Mouse (Mus musculus): ENCODE data around the gene Tiam1. TPM values are rescaled to one million over a fixed set of nuclear protein-coding genes. Genes with fewer than 3 reads are reported as not detected.

Gene Tiam1
- polyA plus RNA-seq, 1 experiment, result 19.3 TPM

DNA sequence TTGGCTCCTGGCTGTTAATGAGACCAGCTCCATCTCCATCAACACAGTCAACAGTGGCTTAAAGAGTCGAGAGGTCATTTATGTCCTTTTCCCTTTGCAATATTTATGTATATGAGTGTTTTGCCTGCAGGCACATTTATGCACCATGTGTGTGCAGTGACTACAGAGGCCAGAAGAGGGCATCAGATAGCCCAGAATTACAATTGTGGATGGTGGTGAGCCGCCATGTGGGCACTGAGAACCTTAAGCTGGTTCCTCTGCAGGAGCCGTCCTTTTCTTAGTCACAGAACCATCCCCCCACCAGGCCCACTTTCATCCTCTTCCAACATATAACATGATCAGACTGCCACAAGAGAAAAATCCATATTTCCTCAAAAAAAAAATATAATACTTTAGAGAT, 295.4 kb downstream of the Tiam1 start:
- DNase-seq (ENCODE audit: low read depth), result no peak
- TF ChIP-seq CTCF (IDR thresholded peaks at IDR 0.05; ENCODE audit: borderline replicate concordance, extremely low read depth, insufficient read depth, insufficient read length) (0 out of 2 replicates have a peak, but pooled peaks have one; percentile 1), POLR2A (IDR thresholded peaks at IDR 0.05; ENCODE audit: borderline replicate concordance, extremely low read depth, insufficient read depth, insufficient read length, poor library complexity, severe bottlenecking) (no peak)

DNA sequence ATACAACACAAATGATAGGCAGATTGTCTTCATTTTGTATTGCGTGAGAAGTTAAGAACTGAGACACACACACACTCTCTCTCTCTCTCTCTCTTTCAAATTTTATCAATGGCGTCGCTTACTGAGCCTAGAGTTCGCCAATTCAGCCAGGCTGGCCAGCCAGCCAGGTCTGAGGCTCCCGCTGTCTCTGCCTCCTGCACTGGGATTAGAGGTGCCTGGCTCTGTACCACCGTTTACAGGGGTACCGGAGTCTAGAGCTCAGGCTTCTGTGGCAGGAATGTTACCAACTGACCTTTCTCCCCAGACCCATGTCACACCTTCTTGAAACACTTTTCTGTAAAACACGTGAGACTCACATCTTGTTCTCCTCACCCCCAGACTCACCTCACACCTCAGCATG, 298.1 kb downstream of the Tiam1 start:
- TF ChIP-seq CTCF (IDR thresholded peaks at IDR 0.05; ENCODE audit: borderline replicate concordance, extremely low read depth, insufficient read depth, insufficient read length) (no peak), POLR2A (IDR thresholded peaks at IDR 0.05; ENCODE audit: borderline replicate concordance, extremely low read depth, insufficient read depth, insufficient read length, poor library complexity, severe bottlenecking) (no peak)
- DNase-seq (ENCODE audit: low read depth), result no peak

DNA sequence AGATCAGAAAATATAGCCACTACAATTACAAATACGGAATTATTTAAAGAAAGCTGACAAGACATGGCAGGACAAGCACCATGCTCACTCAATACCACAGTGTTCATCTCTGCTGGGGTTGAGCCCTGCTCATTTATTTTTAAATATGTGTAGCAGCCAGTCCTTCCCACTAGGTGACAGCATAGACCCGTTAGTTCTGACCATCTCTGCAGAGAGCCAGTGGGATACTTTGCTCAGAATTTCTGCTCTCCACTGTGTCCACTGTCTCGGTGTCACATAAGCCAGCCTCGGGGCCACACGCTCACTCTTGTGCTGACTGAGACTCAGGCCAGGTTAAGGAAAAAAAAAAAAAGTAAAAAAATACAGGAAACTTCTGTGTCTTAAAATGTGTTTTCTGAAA, 299.0 kb downstream of the Tiam1 start:
- peak; percentile 78 for DNase-seq (ENCODE audit: low read depth)

GRCm38 (mm10) chr16:89841894-89842293, 301.7 kb downstream of the Tiam1 start:
- TF ChIP-seq CTCF (IDR thresholded peaks at IDR 0.05; ENCODE audit: borderline replicate concordance, extremely low read depth, insufficient read depth, insufficient read length), result no peak
- TF ChIP-seq POLR2A (IDR thresholded peaks at IDR 0.05; ENCODE audit: borderline replicate concordance, extremely low read depth, insufficient read depth, insufficient read length, poor library complexity, severe bottlenecking), result no peak
- DNase-seq (ENCODE audit: low read depth), result no peak

More for the DNA sequence above, 299.0 kb downstream of the Tiam1 start:
- TF ChIP-seq POLR2A (IDR thresholded peaks at IDR 0.05; ENCODE audit: borderline replicate concordance, extremely low read depth, insufficient read depth, insufficient read length, poor library complexity, severe bottlenecking) (no peak), CTCF (IDR thresholded peaks at IDR 0.05; ENCODE audit: borderline replicate concordance, extremely low read depth, insufficient read depth, insufficient read length) (peak; percentile 87; the same call in 1 of the 2 replicates)

DNA sequence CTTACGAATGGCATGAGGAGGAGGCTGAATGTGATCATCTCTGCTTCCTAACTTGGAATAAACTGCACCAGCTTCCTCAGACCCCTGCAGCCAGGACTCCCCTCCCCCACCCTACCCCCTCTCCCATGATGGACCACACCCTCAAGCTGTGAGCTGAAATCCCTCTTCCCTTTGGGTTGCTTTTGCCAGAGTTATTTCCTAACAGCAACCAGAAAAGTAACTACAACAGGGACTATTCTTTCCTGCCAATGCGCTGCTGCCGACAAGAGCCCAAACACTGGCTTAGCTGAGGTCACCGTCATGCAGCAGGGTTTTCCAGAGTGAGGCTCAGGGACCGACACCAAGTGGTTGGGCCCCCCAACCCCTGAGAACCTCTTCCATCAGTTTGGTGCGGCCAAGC, 303.2 kb downstream of the Tiam1 start:
- TF ChIP-seq CTCF (IDR thresholded peaks at IDR 0.05; ENCODE audit: borderline replicate concordance, extremely low read depth, insufficient read depth, insufficient read length) (no peak), POLR2A (IDR thresholded peaks at IDR 0.05; ENCODE audit: borderline replicate concordance, extremely low read depth, insufficient read depth, insufficient read length, poor library complexity, severe bottlenecking) (no peak)
- DNase-seq (ENCODE audit: low read depth), result no peak

DNA sequence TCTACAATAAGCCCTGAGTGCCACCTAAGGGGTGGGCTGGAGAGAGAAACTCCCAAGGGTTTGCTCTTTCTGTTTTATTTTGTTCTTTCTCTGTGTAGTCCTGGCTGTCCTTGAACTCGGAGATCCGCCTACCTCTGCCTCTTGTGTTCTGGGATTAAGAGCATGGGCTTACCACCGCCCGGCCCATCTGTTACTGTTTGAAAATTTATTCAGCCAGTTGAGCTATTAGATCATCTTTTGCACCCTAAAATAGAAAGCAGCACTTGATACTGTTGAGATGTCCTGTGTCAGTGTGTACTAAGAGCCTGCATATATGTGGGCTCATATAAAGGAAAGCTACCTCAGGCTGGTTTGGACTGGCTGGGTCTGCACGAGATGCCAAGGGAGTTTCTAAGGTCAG, 303.7 kb downstream of the Tiam1 start:
- no peak for DNase-seq (ENCODE audit: low read depth)
- TF ChIP-seq POLR2A (IDR thresholded peaks at IDR 0.05; ENCODE audit: borderline replicate concordance, extremely low read depth, insufficient read depth, insufficient read length, poor library complexity, severe bottlenecking) (no peak), CTCF (IDR thresholded peaks at IDR 0.05; ENCODE audit: borderline replicate concordance, extremely low read depth, insufficient read depth, insufficient read length) (no peak)

- TF ChIP-seq POLR2A (IDR thresholded peaks at IDR 0.05; ENCODE audit: borderline replicate concordance, extremely low read depth, insufficient read depth, insufficient read length, poor library complexity, severe bottlenecking) (no peak), CTCF (IDR thresholded peaks at IDR 0.05; ENCODE audit: borderline replicate concordance, extremely low read depth, insufficient read depth, insufficient read length) (no peak)
- no peak for DNase-seq (ENCODE audit: low read depth)
Observed at GRCm38 (mm10) chr16:89837096-89837495, 306.5 kb downstream of the Tiam1 start.

- TF ChIP-seq CTCF (IDR thresholded peaks at IDR 0.05; ENCODE audit: borderline replicate concordance, extremely low read depth, insufficient read depth, insufficient read length), result no peak
- TF ChIP-seq POLR2A (IDR thresholded peaks at IDR 0.05; ENCODE audit: borderline replicate concordance, extremely low read depth, insufficient read depth, insufficient read length, poor library complexity, severe bottlenecking), result no peak
- DNase-seq (ENCODE audit: low read depth), result no peak
Observed at GRCm38 (mm10) chr16:89835551-89835950, 308.0 kb downstream of the Tiam1 start.

DNA sequence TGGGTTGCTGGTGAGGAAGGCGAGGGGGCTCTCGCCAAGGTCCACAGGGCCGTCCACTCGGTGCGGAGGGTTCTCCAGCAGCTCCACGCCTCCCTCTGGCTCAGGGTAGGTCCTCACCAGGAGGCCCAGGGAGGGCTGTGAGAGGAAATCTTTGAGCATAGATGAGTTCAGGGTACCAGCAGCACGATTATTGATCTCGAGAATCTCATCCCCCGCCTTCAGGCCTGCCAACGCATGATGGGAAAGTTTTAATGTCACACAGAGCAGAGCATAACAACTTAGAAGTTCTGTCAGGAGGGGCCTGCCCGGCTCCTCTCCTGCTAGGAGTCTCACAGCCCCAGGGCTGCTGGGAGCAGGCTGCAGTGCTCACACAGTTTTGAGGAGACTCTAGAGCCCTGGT, 310.6 kb downstream of the Tiam1 start:
- no peak for DNase-seq (ENCODE audit: low read depth)
- TF ChIP-seq CTCF (IDR thresholded peaks at IDR 0.05; ENCODE audit: borderline replicate concordance, extremely low read depth, insufficient read depth, insufficient read length) (no peak), POLR2A (IDR thresholded peaks at IDR 0.05; ENCODE audit: borderline replicate concordance, extremely low read depth, insufficient read depth, insufficient read length, poor library complexity, severe bottlenecking) (no peak)

DNA sequence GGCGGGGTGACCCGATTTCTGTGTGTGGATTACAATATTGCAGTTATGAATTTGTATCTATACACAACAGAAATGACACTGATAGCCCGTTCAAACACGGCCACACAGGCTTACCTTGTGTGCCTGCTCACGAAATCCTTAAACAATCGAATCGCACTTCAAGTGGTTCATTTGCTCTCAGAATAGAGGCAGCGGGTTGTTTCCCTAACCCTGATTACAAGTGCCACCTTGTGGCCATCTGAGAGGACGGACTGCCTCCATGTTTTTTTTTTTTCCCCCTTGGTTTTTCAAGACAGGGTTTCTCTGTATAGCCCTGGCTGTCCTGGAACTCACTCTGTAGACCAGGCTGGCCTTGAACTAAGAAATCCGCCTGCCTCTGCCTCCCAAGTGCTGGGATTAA, 312.4 kb downstream of the Tiam1 start:
- peak; percentile 85 for DNase-seq (ENCODE audit: low read depth)
- TF ChIP-seq CTCF (IDR thresholded peaks at IDR 0.05; ENCODE audit: borderline replicate concordance, extremely low read depth, insufficient read depth, insufficient read length) (peak; percentile 67; the same call in 1 of the 2 replicates), POLR2A (IDR thresholded peaks at IDR 0.05; ENCODE audit: borderline replicate concordance, extremely low read depth, insufficient read depth, insufficient read length, poor library complexity, severe bottlenecking) (no peak)

GRCm38 (mm10) chr16:89830221-89830648, 313.3 kb downstream of the Tiam1 start:
- DNase-seq (ENCODE audit: low read depth), result no peak
- TF ChIP-seq POLR2A (IDR thresholded peaks at IDR 0.05; ENCODE audit: borderline replicate concordance, extremely low read depth, insufficient read depth, insufficient read length, poor library complexity, severe bottlenecking) (no peak), CTCF (IDR thresholded peaks at IDR 0.05; ENCODE audit: borderline replicate concordance, extremely low read depth, insufficient read depth, insufficient read length) (no peak)

DNA sequence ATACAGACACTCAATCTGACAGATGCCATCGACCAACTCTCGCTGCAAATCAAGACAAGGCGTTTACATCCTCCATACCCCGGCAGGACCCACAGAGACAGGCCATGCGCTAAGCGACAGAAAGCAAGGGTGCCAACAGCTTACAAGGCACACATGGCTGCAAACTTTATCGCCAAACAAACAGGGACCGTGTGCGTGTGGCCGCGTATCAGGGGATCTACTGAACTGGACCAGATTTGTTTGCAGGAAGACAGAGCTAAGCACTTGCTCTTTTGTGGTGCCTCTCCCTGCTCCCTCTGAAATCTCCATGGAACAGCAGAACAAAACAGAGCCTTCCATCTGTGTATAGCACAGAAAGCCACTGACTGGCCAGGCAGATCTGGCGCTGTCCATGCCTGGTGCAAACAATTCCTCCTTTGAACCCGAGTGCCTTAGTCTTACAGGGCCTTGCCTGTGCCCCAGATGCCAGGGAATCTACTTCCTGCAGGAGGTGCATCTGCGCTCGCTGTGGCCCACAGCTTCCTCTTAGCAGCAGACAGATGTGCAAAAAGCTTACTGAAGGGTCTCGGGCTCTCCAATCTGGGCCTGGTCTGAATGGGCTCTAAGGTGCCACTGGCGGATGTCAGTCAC, 316.0 kb downstream of the Tiam1 start:
- peak; percentile 67 for DNase-seq (ENCODE audit: low read depth)
- no peak for TF ChIP-seq POLR2A (IDR thresholded peaks at IDR 0.05; ENCODE audit: borderline replicate concordance, extremely low read depth, insufficient read depth, insufficient read length, poor library complexity, severe bottlenecking)

Measured in brain, embryonic 14.5 days (tissue).